Mouse (Mus musculus): ENCODE measurements at regions not wholly inside any gene's neighbourhood (a gene's known extent, or its start where the extent isn't known, plus 50 kb on each side); places are given as distances from the start of the nearest gene placed in this dataset.

DNA sequence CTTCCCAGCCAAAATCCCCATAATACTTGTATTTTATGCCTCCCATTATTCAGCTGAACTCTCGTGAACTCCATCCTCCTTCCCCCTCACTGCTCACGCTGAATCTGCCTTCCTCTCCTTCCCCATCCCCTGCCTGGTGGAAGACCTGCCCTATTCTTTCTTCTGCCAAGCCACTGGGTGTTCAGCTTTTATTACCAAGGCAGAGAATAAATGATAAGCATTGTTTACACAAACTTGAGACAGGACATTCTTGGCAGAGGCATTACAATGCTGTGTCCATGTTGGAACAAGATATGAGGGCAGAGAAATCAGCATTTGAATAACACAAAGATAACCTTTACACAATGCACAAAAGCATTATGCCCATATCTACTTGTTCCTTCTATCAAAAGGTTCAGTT, 80.2 kb downstream of the Dhrs2 start:
- DNase-seq: no peak

DNA sequence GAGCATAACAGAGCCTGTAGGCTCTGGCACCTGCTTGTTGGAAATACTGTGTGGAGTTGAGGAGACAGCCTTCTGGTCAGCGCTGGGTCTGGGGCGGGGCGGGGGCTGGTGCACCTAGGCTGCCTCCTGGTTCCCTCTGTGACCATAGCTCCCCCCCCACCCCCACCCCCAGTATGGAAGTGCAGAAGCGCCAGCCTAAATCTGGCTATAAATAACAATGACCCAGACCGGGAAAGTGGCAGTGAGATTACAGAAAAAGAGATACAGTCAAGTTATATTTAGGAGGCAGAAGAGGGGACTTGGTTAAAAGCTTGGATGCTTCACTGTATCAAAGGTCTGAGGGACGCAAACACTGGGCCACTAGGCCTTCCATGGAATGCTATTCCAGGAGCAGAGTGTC, 91.8 kb downstream of the Dhrs2 start:
- DNase-seq: no peak

DNA sequence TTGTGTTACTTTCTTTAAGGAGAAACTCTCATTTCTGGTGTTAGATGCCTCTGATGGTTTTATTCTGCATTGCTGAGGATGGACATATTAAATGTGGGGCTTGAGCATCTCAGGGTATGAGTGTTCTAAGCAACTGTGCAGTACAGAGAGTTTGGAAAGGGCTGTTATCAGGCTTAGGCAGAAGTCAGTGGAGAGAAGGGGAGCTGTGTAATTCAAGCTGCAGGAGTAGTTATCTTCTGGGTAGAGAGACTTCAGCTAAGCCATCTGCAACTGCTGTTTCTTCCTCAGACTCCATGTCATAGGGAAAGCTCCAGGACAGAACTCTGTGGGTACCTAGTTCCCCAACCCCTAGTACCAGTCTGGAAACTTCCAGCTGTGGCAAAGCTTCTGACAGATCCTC, 102.1 kb downstream of the Dhrs2 start:
- no peak for DNase-seq

DNA sequence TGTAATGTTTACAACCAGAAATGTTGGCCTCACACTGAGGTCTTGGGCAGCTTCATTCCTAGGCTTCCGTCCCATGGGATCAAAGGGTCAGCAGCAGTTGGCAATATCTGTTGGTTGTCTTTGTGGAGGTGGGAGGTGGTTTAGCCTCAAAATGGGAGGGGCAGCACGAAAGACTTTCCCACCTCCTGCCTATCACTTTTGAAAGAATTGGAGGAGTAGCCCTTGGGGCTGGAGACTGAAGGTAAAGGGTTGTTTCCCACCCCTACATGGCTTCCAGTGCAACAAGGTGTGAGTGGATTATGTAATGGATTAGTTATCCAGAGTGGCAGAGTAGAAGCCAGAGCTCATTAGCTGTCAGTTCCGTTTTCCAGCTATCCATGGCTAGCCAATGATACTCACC, 102.5 kb downstream of the Dhrs2 start:
- DNase-seq: no peak

DNA sequence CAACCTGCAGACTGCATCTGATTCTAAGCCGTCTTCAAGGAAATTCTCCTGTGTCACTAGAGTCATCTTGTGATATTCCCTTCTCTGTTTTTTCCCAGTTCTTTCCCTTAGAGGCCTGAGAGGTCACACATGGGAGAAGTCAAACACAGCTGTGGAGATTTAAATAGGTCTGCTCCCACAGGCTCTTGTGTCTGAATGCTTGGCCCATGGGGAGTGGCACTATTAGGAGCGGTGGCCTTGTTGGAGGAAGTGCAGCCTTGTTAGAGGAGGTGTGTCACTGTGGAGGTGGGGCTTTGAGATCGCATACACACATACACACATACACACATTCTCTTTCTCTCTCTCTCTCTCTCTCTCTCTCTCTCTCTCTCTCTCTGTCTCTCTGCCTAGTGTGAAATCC, 112.0 kb downstream of the Dhrs2 start:
- DNase-seq: no peak

DNA sequence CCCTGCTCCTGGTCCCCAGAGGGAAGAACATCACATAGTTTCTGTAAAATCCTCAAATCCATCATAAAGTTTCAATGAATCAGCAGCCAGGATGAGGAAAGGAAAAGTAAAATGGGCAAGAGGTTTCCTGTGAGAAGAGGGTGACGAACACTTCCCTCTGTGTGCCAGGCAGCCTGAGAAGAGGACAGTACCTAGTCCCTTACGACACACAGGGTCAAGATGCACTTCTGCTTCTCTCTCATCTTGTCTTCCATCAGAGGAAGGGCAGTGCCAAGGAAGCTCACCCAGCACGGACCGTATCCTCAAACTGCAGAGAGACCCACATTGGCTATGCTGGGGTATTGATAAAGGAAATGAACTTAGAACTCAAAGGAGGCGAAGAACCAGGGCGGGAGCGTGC, 112.5 kb downstream of the Dhrs2 start:
- DNase-seq: no peak

DNA sequence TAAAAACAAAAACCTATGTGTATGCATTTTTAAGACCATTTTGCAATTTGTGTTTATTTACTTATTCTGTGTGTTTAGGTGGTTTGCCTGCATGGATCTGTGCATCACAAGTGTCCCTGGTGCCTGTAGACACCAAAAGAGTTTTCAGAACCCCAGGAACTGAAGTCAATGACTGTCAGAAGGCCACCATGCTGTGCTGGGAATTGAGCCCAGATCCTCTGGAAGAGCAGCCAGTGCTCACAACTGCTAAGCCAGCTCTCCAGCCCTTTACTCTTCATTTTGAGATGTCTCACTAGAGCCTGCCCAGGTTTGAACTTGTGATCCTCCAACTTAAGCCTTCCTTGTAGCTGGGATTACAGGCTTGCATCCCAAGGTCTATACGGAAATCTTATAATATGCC, 113.8 kb downstream of the Dhrs2 start:
- DNase-seq: no peak

DNA sequence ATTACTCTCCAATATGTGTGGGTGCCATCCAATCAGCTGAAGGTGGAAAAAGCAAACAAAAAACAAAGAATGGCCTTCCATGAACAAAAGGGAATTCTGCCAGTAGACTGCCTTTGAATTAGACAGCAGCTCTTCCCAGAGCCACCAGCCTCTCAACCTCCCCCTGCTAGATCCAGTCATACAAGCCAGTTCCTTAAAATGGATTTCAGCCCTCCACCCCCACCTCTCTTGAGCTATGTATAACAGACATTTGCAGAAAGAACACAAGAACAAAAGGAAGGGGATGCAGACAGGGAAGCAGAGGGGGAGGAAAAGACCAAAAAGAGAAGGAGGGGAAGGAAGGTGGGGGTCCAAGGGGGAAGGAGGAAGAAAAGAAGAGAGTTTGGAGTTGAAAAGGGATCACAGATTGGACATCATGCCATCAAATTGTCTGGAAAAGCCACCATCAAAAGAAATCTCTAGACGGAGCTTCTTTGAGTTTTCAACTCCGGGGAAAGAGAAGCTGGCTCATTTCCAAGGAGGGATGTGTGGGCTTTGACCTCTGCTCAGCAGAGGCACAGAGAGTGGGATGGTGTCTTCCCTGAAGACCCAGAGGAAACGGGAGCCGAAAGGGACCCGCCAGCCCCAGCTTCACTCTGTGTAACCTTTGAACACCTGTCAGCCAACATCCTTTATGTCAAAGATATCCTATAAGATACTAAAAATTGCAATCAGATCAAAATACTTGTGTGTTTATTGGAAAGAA, 114.8 kb downstream of the Dhrs2 start:
- no peak for DNase-seq

DNA sequence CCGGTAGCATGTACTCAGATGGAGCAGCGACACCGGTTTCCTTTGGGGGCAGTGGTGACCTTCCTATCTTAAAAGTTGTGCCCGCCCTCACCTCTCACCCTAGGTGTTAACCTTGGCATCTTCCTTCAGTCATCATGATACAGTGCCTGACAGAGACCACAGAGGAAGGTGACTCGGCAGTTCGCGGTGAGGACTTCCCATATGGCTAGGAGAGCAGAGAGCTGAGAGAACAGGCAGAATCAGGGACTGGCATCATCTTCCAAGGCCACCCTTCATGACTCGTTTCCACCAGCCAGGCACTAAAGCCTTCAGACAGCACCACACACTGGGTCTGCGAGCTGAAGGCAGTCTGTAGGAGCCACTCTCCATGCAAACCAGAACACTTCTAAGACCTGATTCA, 116.2 kb downstream of the Dhrs2 start:
- peak; percentile 47 for DNase-seq

DNA sequence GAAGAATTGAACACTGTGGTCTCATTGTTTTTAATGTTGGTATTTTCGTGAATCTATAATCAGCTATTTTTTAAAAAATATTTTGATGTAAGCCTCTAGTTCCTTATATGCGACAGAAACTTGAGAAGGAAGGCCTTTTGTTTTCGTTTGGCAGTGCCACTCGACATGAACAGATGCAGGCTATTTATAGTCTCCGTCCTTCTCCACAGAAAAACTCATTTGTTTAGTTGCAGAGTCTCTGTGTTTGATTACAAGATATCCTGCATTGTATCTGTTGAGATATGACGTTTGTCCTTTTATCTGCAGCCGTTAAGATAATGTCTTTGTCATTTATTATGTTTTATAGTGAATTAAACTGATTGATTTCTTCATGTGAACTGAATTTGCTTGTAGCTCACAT, 116.7 kb downstream of the Dhrs2 start:
- DNase-seq: peak; percentile 49

DNA sequence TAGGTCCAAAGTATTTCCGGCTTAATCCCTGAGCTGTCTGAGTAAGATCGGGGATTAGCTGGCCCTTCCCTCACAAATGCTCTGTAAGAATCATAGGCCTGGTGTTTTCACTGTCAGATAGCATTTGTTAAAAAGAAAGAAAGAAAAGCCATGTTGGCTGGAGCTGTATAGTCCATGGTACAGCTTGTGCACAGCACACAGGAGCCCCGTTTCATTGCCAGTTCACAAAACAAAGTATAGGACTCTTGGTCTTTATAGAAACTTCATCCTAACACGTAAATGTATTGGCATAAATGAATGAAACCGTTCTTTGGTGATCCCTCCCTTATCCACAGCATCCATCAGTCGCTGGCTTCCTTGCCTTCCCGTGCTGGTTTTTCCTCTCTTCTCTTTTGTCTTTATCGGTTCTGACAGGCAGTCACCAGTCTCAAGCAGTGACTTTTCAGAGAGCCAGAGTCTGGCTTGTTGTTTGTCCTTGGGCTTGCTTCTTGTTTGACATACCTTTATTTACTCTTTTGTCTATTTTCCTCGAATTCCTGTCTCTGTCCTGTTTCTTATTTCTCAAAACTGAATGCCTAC, 117.3 kb downstream of the Dhrs2 start:
- no peak for DNase-seq

DNA sequence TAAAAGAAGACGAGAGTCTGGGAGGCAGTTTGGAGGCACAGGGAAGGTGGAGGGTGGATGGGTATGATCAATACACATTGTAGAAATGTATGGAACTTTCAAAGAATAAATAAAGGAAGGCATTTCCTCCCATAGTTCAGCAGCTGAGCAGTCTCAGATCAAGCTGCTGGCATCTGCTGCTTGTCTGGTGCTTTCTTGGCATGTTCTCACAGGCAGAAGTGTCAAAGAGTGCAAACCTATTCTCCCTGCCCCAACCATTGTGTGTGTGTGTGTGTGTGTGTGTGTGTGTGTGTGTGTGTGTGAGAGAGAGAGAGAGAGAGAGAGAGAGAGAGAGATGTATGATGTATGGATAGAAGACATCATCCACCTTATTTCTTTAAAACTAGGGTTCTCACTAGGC, 121.5 kb downstream of the Dhrs2 start:
- DNase-seq: no peak

DNA sequence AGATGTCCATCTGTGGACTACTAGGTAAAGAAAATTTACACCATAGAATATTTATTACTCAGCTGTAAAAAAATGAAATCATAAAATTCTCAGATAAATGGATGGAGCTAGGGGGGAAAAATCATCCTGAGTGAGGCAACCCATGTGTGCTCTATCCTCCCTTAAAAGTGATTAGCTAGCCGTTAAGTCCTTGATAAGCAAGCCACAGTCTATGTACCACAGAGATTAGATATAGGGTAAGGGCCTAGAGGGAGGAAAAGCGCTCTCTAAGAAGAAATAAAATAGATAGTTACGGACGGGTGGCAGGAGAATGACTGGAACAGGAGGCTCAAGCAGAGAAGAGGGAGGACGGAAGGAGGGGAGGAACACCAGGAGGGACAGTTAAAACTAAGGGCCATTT, 122.1 kb downstream of the Dhrs2 start:
- no peak for DNase-seq

DNA sequence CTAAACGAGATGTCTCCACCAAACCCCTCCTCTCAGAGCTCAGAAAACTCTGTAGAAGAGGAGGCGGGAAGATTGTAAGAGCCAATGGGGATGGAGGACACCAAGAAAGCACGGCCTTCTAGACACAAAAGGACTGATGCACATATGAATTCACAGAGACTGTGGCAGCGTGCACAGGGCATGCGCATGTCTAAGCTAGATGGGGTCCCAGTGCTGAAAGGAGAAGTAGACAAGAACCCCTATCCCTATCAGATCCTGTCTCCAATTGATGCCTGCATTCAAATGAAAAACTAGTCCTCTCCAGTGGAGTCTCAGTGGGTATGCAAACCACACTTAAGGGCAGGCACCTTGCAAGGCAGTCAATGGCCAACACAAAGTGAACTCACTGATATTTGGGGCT, 123.3 kb downstream of the Dhrs2 start:
- DNase-seq: no peak

DNA sequence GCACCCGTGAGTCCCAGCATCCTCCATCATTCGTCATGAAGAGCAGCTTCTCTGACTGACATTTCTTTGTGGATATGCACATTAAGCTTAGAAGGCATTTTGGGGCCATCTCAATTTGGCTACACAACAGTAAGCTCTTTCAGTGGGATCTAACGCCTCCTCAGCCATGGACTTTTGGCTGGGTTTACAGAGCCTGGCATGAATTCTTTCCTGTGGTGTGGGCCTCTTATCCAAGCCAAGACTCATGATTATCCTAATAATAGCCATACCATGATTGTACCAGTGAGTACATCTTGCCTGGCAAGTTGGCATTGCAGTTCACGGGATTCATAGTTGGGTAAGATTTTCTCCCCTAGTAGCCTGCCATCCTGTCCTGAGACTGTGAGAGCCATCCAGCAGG, 126.3 kb downstream of the Dhrs2 start:
- DNase-seq: peak; percentile 92

DNA sequence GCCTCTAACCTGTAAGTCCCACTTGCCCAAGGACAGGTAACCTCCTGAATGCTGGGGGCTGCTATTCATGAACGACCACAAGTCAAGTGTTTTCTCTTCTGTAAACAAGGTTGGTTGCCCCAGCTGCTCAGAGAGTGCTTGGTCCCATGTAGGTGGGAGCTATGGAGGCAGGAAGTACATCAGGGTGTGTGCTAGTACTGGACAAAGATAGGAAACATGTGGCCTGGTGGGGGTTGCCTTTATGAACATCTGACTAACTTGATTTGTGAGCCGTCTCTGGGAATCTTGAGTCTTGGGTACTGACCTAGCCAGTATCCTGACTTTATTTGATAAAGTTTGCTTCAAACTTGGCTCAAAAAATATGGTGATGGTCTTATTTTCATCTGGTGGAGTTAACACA, 121.3 kb upstream of the Dhrs4 start:
- DNase-seq: no peak

DNA sequence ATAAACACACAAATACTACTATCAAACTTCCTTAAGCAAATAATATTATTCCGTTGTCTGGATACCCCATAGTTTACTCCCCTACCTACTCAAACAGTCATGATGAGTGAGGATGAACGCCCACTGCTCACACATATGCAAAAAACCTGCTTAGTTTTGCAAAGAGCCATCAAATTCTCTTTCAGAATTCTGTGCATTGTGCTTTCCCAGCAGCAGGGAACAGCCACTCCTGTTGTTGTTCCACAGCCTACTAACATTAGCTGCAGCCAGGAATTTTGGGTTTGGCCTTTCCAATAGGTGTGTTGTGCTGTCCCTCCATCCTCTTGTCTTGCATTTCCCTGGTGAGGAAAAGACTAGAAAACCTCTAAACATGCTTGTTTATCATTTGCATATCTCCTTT, 120.1 kb upstream of the Dhrs4 start:
- DNase-seq: no peak

DNA sequence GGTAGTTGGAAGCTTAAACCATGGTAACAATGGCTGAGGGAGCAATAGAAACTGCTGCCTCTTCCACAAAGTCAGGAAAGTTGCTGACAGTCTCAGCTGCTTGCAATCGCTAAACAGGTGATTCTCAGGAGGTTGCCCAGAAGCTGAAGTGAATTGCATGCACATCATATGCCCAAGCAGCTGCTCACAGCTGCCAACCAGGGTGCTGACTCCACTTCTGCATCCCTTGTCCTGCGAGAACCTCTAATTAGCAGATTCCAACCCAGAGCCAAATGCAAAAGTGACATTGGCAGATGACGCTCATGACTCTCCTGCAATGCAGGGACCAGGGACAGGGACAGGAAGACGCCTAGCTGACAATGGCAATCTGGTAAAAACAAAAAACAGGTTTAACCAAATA, 116.2 kb upstream of the Dhrs4 start:
- DNase-seq: no peak

DNA sequence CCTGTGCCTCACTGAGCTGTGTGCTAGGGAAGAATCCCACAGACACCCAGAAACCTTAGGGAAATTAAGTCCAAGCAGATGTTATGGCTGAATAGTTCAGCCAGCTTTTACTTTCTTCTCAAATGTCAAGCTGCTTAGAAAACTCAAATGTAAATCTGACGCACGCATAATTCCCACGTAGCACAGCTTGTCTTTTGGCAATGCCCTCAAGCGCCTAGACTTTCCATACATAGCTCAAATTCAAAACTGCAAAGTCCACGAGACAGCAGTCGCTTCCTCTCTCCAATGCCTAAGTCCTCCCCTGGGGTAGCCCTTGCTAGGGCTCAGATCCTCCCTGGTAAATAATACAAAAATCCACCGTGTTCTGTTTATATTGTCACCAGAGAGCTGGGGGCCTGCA, 115.8 kb upstream of the Dhrs4 start:
- no peak for DNase-seq

DNA sequence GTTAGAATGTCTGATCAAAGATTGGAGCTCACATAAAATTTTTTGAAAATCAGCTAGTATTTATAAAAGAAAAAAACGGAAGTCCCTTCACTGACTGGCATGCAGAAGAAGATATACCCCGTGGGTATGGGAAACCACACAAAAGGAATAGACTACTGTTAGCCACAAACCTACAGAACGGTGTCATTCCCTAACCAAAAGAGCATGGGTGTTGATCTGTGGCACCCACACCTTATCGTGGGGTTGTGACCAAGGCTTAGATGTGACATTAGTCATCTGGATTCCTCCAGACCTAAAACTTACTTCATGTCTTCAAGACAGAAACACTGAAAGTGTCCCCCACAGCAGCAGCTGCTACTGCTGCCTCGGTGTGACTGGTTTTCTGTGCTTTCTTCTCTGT, 108.2 kb upstream of the Dhrs4 start:
- no peak for DNase-seq

DNA sequence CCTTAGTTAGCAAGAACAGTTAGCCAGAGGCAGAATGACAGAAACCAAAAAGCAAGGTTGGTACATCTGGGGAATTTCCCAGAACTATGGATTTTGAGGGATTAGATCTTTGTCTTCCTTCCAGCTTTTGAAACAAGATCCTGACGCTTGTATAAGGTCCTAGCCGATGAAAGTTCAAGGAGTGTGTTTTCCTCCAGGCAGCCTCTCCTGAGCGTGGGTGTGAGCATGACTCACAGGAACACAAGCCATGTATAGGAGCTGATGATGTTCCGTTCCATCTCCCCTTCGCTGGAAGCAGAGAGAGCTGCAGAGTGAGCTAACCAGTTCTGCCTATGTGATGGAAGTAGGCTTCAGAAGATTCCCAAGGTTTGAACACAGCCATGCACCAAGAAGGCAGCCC, 105.6 kb upstream of the Dhrs4 start:
- DNase-seq: no peak

DNA sequence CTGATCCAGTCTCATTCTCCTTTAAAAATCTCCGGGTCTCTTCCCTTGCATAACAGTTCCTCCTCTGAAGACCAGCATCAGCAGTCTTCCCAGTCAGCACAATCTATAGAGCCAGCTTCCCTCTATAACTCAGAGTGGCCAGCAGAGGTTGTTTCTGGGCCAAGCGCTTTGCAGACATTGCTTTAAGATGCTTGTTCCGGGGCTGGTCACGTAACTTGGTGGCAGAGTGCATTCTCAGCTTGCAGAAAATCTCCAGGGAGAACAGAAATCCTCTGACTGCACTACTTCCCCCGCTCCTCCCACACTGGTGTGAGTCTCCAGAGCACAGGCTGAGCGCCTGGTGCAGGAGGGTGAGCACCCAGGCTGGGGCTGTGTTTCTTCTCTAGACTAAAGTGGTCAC, 91.8 kb upstream of the Dhrs4 start:
- DNase-seq: peak; percentile 10

DNA sequence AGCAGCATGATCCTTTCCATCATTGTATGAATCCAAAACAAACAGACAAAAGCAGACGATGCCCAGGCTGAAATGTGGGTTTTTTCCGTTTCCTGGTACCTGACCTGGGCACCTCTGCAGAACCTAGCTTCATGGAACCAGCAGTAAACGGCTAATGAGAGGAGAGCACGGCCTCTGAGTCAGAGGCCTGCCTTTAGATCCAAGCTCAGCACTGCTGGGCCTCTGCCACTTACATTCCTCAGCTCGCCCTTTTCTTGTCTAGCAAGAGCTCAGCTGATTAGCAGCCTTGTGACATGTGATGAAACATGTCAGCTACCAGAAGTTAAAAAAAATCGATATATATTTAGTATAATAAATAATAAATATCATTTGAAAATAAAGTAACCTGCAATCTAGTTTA, 91.2 kb upstream of the Dhrs4 start:
- DNase-seq: no peak

DNA sequence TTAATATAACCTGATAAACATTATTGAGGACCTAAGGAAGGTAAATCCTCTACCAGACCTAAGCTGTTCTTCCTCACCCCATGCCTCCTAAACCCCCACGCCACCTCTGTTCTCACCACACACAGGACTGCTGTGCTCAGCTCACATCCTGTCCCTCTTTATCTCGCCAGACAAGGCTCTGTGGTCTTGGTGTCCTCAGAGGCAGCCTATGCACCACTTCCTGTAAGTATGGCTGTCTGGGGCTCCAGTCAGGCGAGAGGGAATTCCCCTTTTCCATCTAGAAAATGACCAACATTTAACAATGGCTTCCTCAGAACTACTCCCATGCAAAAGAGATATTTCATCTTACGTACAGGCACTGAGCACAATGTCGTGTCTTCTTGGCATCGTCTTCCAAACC, 86.2 kb upstream of the Dhrs4 start:
- no peak for DNase-seq

DNA sequence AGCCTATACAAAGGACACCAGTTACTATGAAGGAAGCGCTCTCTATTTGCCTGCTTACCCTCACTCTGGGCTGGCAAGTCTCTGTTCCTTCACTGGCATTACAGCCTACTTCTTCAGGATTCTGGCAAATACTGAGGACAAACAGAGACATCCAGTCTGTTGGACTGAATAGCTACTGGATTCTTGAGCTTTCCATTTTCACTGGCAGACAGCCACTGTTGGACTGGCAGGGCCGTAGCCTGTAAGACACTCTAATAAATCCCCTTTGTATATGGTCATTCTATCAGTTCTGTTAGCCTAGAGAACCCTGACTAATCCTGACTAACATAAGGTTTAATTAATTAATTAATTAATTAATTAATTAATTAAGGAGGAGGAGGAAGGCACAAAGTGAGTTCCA, 72.4 kb upstream of the Dhrs4 start:
- DNase-seq: no peak

Measured in cerebellum, adult 11-12 months (tissue).